Mouse (Mus musculus) CD4-positive helper T cell, adult 2 months (primary cell): ENCODE data around the gene Cyp2c50.
"Not testable (repeated sequence)": the region's sequence is repeated elsewhere in the genome, so short reads cannot be mapped to it uniquely, and the experiment has no call there.

Experiments
- DNase-seq: peaks from one replicate; pipeline ENCODE4 v3.0.0-alpha.2; 2012; ENCODE audit warnings: low read depth, missing footprints, low spot score

The Cyp2c50 gene

DNA sequence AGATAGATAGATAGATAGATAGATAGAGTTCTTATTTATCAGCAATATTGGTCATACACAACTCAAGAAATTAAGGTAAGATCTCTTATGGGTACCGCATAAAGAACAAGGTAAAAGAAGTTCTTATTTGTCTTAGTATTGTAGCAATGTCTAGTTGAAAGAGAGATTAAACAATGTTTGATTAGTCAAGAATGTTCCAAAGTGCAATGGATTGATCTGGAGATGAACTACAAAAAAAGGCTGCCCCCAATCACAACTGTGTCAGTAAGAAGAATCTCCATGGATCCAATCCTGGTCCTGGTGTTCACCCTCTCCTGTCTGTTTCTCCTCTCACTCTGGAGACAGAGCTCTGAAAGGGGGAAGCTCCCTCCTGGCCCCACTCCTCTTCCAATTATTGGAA lies at the start of gene Cyp2c50:
Gene Cyp2c50, plus strand, starts transcription at position 268 of the 400 bp plus-strand sequence.
- DNase-seq, result not testable (repeated sequence)

DNA sequence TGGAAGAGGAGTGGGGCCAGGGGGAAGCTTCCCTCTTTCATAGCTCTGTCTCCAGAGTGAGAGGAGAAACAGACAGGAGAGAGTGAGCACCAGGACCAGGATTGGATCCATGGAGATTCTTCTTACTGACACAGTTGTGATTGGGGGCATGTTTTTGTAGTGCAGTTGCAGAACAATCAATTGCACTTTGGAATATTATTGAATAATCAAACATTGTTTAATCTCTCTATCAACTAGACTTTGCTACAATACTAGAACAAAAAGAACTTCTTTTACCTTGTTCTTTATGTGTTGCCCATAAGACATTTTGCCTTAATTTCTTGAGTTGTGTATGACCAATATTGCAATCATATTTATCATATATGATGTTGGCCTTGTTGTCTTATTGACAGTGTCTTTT lies 15.8 kb upstream of the Cyp2c50 start, which contains the start of gene Cyp2c54:
Gene Cyp2c54, minus strand, starts transcription at position 127 of the 400 bp plus-strand sequence.
- DNase-seq, result no peak

DNA sequence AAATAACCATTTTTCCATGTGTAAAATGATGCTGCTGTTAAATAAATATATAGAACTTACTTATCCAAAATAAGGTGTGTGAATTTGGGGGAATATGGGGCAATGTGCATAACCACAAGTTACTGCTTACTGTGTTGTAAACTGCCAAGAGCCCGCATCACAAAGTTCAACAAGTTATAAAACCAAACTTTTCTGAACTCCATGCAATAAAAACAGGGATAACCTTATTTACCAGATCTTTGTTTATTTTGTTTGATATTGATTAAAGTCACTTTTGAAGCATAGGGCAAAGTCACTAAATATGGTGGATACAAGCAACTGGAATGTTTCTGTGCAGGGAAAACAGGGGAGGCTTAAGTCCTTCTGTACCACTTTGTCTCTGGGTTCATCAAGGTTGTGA lies 1.1 kb upstream of the Cyp2c50 start:
- no peak for DNase-seq

DNA sequence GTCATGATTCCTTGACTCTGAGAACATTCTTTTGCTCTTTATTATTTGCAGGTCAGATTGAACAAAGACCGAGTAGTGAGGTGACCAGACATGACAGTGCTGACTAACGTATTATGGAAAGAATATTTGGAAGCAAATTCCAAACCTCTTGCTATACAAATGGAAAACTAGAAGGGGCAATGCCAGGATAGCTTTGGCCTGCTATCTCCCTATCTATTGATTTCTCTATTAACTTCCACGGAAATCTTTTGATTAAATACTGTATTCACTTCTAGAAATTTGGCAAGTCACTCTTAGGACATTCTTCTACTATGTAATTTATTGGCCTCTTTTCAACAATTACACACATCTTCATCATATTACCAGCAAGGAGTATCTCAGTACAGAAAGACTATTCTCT lies 1.6 kb downstream of the Cyp2c50 start:
- DNase-seq, result no peak

DNA sequence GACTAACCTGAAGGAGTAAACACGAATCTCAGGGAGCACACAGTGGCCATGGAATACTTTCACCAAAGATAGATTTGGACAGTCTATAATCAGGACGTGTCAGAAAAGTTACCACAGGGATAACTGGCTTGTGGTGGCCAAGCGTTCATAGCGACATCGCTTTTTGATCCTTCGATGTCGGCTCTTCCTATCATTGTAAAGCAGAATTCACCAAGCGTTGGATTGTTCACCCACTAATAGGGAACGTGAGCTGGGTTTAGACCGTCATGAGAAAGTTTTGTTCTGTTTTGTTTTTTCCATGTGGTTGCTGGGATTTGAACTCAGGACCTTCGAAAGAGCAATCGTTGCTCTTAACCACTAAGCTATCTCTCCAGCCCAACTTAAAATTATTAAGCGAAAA lies 30.1 kb downstream of the Cyp2c50 start:
- not testable (repeated sequence) for DNase-seq

DNA sequence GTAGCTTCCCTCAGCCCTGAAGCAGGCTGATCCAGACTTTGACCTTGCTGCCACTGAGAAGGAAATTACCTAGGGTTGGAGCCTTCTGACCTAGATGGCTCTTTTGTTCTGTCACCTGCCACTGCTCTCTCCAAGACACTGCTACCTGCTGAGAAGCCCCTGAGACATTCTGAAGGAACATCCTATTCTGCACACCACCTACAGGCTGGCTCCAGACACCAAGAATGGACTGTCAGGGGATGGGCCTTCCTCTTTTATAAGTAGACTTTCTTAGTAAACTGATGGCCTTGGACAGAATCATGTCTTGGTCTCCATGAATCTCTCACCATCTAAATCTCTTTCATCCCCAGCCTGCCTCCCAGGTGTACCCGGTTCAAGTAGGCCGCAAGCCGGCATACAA lies 35.7 kb downstream of the Cyp2c50 start:
- not testable (repeated sequence) for DNase-seq

DNA sequence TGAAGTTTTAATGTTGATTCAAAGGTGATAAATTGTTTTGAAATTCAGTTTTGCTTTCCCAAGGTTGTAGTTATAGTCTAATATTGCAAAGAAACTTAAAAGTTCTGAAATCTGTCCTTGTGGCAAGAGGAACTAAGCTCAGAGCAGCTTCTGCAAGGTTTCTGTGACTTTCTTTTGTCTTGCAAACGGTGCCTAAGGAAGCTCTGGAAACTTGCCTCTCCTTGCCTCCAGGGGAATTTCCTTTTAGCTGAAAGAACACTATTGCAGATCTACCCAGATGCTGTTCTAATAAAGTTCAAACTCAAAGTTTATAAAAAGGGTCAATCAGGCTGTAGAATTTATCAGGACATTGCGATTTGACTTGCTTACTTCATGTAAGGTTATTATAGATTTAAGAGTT lies 37.5 kb downstream of the Cyp2c50 start:
- DNase-seq, result not testable (repeated sequence)
